Mouse (Mus musculus) MEL (cell line): ENCODE measurements around the gene Gm10490. TPM values are rescaled to one million over a fixed set of nuclear protein-coding genes. Genes with fewer than 3 reads are reported as not detected.

ENCODE experiments used
- DNase-seq: peaks from one replicate; pipeline ENCODE4 v3.0.0; 2011; ENCODE audit warnings: low read depth, low spot score
- H3K27ac ChIP-seq: 2 replicates; pipeline ENCODE4 v1.5.1; 2012; ENCODE audit warnings: low read depth, mild to moderate bottlenecking, control low read depth, low read length, moderate library complexity; ENCODE audit not compliant: control insufficient read depth
- H3K27me3 ChIP-seq, 2 experiments: fragments of 150-350 bp in 1 of 2; sonication (generic) in 1 of 2; 2 replicates each; pipeline ENCODE4 v1.6.1; 2012; ENCODE audit warnings: low read length in 2 of 2, mild to moderate bottlenecking in 2 of 2, improper control_type of control experiment in 1 of 2, moderate library complexity in 1 of 2; ENCODE audit not compliant: insufficient read depth in 2 of 2, control insufficient read depth in 1 of 2
- H3K36me3 ChIP-seq, 2 experiments: 2 replicates each; pipeline ENCODE4 v1.6.1; 2012 to 2014; ENCODE audit warnings: low read length in 2 of 2, improper control_type of control experiment in 1 of 2, inconsistent platforms in 1 of 2, mild to moderate bottlenecking in 1 of 2; ENCODE audit not compliant: insufficient read depth in 2 of 2, control insufficient read depth in 1 of 2
- H3K4me1 ChIP-seq, 2 experiments: fragments of 150-350 bp in 1 of 2; sonication (generic) in 1 of 2; 2 replicates each; pipeline ENCODE4 v1.6.1; 2012; ENCODE audit warnings: low read length in 2 of 2, improper control_type of control experiment in 1 of 2, mild to moderate bottlenecking in 1 of 2; ENCODE audit not compliant: insufficient read depth in 2 of 2, control insufficient read depth in 1 of 2
- H3K4me3 ChIP-seq, 2 experiments: fragments of 150-350 bp in 1 of 2; sonication (generic) in 1 of 2; 2 replicates each; pipeline ENCODE4 v1.5.1; 2012; ENCODE audit warnings: low read depth in 2 of 2, low read length in 2 of 2, mild to moderate bottlenecking in 2 of 2, moderate library complexity in 2 of 2, control low read depth in 1 of 2, improper control_type of control experiment in 1 of 2; ENCODE audit not compliant: control insufficient read depth in 1 of 2, insufficient read depth in 1 of 2
- H3K79me2 ChIP-seq: 2 replicates; pipeline ENCODE4 v1.6.1; 2012; ENCODE audit warnings: mild to moderate bottlenecking, low read length, moderate library complexity; ENCODE audit not compliant: control insufficient read depth, poor library complexity, insufficient read depth
- H3K9ac ChIP-seq: 2 replicates; pipeline ENCODE4 v1.6.1; 2012; ENCODE audit warnings: low read depth, mild to moderate bottlenecking, control low read depth, low read length, moderate library complexity; ENCODE audit not compliant: control insufficient read depth, poor library complexity, severe bottlenecking
- H3K9me3 ChIP-seq: fragments of 150-350 bp; sonication (generic); replicated peaks from 2 replicates; pipeline ENCODE4 v1.6.1; 2012; ENCODE audit warnings: mild to moderate bottlenecking, low read length, improper control_type of control experiment, moderate library complexity; ENCODE audit not compliant: insufficient read depth
- CTCF ChIP-seq, 3 experiments: IDR thresholded peaks in 2 of 3; conservative IDR thresholded peaks in 1 of 3; 2 replicates each; pipeline ENCODE4 v1.5.1; 2011 to 2012; ENCODE audit warnings: low read length in 3 of 3, low read depth in 2 of 3, mild to moderate bottlenecking in 2 of 3, improper control_type of control experiment in 1 of 3, inconsistent platforms in 1 of 3, mixed read lengths in 1 of 3, moderate library complexity in 1 of 3; ENCODE audit not compliant: control insufficient read depth in 1 of 3, insufficient read depth in 1 of 3, poor library complexity in 1 of 3, severe bottlenecking in 1 of 3
- E2F4 ChIP-seq: IDR thresholded peaks from 2 replicates; pipeline ENCODE4 v1.6.1; 2011; ENCODE audit warnings: low read depth, low read length, improper control_type of control experiment, borderline replicate concordance
- ELF1 ChIP-seq: IDR thresholded peaks from 2 replicates; pipeline ENCODE4 v1.6.1; 2014; ENCODE audit warnings: low read depth, mild to moderate bottlenecking, inconsistent platforms, low read length, improper control_type of control experiment, moderate library complexity
- MAFK ChIP-seq: IDR thresholded peaks from 2 replicates; pipeline ENCODE4 v1.6.1; 2011; ENCODE audit warnings: low read depth, mild to moderate bottlenecking, low read length, improper control_type of control experiment, borderline replicate concordance
- MYB ChIP-seq: IDR thresholded peaks from 2 replicates; pipeline ENCODE4 v1.6.1; 2011; ENCODE audit warnings: mild to moderate bottlenecking, low read depth, low read length, improper control_type of control experiment
- MYC ChIP-seq: IDR thresholded peaks from 2 replicates; pipeline ENCODE4 v1.6.1; 2011; ENCODE audit warnings: low read depth, mild to moderate bottlenecking, low read length, improper control_type of control experiment, moderate library complexity
- NRF1 ChIP-seq: IDR thresholded peaks from 2 replicates; pipeline ENCODE4 v1.6.1; 2014; ENCODE audit warnings: low read depth, mild to moderate bottlenecking, inconsistent platforms, low read length, improper control_type of control experiment, moderate library complexity; ENCODE audit not compliant: poor library complexity, insufficient read depth, severe bottlenecking
- POLR2A ChIP-seq, 2 experiments: IDR thresholded peaks; 2 replicates each; pipeline ENCODE4 v1.6.1; 2011 to 2012; ENCODE audit warnings: low read length in 2 of 2, mild to moderate bottlenecking in 2 of 2, control low read depth in 1 of 2, improper control_type of control experiment in 1 of 2, low read depth in 1 of 2, moderate library complexity in 1 of 2; ENCODE audit not compliant: control insufficient read depth in 1 of 2, insufficient read depth in 1 of 2, poor library complexity in 1 of 2
- POLR2AphosphoS2 ChIP-seq: IDR thresholded peaks from 2 replicates; pipeline ENCODE4 v1.6.1; 2011; ENCODE audit warnings: low read length, improper control_type of control experiment
- RAD21 ChIP-seq: IDR thresholded peaks from 2 replicates; pipeline ENCODE4 v1.6.1; 2011; ENCODE audit warnings: mild to moderate bottlenecking, low read depth, low read length, improper control_type of control experiment
- SIN3A ChIP-seq: IDR thresholded peaks from 2 replicates; pipeline ENCODE4 v1.6.1; 2012; ENCODE audit warnings: low read length, improper control_type of control experiment, inconsistent platforms
- SMC3 ChIP-seq: IDR thresholded peaks from 2 replicates; pipeline ENCODE4 v1.6.1; 2011; ENCODE audit warnings: low read depth, low read length, improper control_type of control experiment
- ZC3H11A ChIP-seq: IDR thresholded peaks from 2 replicates; pipeline ENCODE4 v1.6.1; 2012; ENCODE audit warnings: low read depth, mild to moderate bottlenecking, inconsistent platforms, low read length, improper control_type of control experiment
- polyA plus RNA-seq, 2 experiments: library from polyadenylated mRNA; stranded (reverse) in 1 of 2; unstranded in 1 of 2; fragments of >175 nt in 1 of 2; fragments of >200 nt in 1 of 2; gene quantifications; 2 replicates each; pipeline versions ENCODE4 v1.2.1 to v1.2.4; 2012; ENCODE audit warnings: low replicate concordance in 2 of 2, low read depth in 1 of 2; ENCODE audit not compliant: insufficient read length in 2 of 2, insufficient read depth in 1 of 2, missing spikeins in 1 of 2
- total RNA-seq: library from RNA; depleted of rRNA; stranded (reverse); fragments of 300-350 nt; gene quantifications from 2 replicates; pipeline ENCODE4 v1.2.3, GENCODE M21; 2012

Gene Gm10490
- total and polyA plus RNA-seq, 3 experiments: not detected

GRCm38 (mm10) chrX:7878007-7878419, 31.3 kb upstream of the Gm10490 start, which contains the start of gene Pim2 (continued):
- TF ChIP-seq ZC3H11A: no peak
- TF ChIP-seq E2F4: no peak

GRCm38 (mm10) chrX:7878495-7878894, 30.8 kb upstream of the Gm10490 start:
- H3K4me3 ChIP-seq: peak overlapping the region; percentile 63 to 80
- no peak overlapping the region for H3K27ac ChIP-seq
- peak overlapping the region; percentile 70 for H3K9ac ChIP-seq
- TF ChIP-seq POLR2AphosphoS2 (no peak), POLR2A (IDR thresholded peaks at IDR 0.05; ENCODE audit: control insufficient read depth in 1 of 2, insufficient read depth in 1 of 2, low read depth in 1 of 2, low read length in 2 of 2, poor library complexity in 1 of 2) (peak in 1 of 2 experiments; percentile 4; a peak in 1 of 4 replicates), MAFK (no peak)
- no peaks in the 10 kb centered on the region; the same call in 1 of the 2 replicates for H3K79me2 ChIP-seq
- peak; percentile 61 for DNase-seq
- peaks cover 5 to 11% of the 10 kb centered on the region in 2 experiments for H3K4me1 ChIP-seq
- peaks cover 2 to 8% of the 10 kb centered on the region in 2 experiments; a peak in 3 of 4 replicates for H3K36me3 ChIP-seq
- H3K9me3 ChIP-seq: no peaks in the 10 kb centered on the region
- no peaks in the 10 kb centered on the region for H3K27me3 ChIP-seq

GRCm38 (mm10) chrX:7879819-7880218, 29.5 kb upstream of the Gm10490 start:
- H3K4me1 ChIP-seq: peaks cover 5 to 13% of the 10 kb centered on the region in 2 experiments
- TF ChIP-seq MYC (no peak), ZC3H11A (peak; percentile 33; the same call in 1 of the 2 replicates), ELF1 (peak; percentile 12; the same call in 1 of the 2 replicates), NRF1 (peak; percentile 28; the same call in 1 of the 2 replicates), RAD21 (peak; percentile 62), CTCF (IDR thresholded peaks at IDR 0.05 in 2 of 3, conservative IDR thresholded peaks at IDR 0.05 in 1 of 3; ENCODE audit: control insufficient read depth in 1 of 3, insufficient read depth in 1 of 3, low read depth in 2 of 3, low read length in 3 of 3, poor library complexity in 1 of 3, severe bottlenecking in 1 of 3) (peak in 2 of 3 experiments; percentile 72 to 74; a peak in 5 of 6 replicates), SIN3A (peak; percentile 75), MYB (peak; percentile 50; the same call in 1 of the 2 replicates), POLR2AphosphoS2 (no peak), SMC3 (peak; percentile 73)
- TF ChIP-seq, all 39 proteins: peak for 8
- H3K9me3 ChIP-seq: no peaks in the 10 kb centered on the region
- H3K36me3 ChIP-seq: peaks cover 2 to 8% of the 10 kb centered on the region in 2 experiments; a peak in 2 of 4 replicates
- no peak overlapping the region for H3K9ac ChIP-seq
- peaks cover 3% of the 10 kb centered on the region for H3K79me2 ChIP-seq
- H3K4me3 ChIP-seq: no peak overlapping the region
- DNase-seq: peak; percentile 84
- no peak overlapping the region for H3K27ac ChIP-seq
- H3K27me3 ChIP-seq: no peaks in the 10 kb centered on the region
